Mouse (Mus musculus): ENCODE results near the gene Thop1. TPM values are rescaled to one million over a fixed set of nuclear protein-coding genes. Genes with fewer than 3 reads are reported as not detected.
A peak's percentile ranks its signal among the peaks of the same experiment; 100 is the strongest.

Thop1 gene
- polyA plus RNA-seq, 1 experiment from 2014 or later = 53.8 TPM

DNA sequence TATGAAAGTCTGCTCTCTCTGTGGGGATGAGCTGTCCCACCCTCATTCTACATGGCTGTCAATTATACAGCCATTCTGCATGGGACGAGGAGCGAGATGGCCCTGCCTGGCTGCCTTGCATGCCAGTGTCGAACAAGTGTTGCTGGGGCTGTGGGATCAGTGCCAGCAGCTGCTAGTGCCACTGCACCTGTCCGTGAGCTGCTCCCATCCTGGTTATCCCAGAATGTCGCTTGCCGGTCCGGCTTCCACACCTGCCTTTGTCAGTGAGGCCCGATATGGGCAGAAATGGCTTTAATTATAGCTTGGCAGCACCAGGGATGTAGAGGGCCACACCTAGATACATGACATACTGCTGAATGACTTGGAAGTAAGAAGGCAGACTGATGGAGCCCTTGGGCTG is 2.5 kb downstream of the Thop1 start:
- Histone ChIP-seq H3K36me3 (ENCODE audit: control insufficient read depth, insufficient read depth, low read length) (peaks cover 11% of the 10 kb centered on the region; the same call in 1 of the 2 replicates), H3K9ac (ENCODE audit: low read depth, low read length) (no peak overlapping the region), H3K9me3 (ENCODE audit: control insufficient read depth, low read length) (no peaks in the 10 kb centered on the region), H3K4me1 (ENCODE audit: control insufficient read depth, insufficient read depth, low read length) (peaks cover 12% of the 10 kb centered on the region), H3K4me3 (ENCODE audit: low read length) (no peak overlapping the region), H3K4me2 (ENCODE audit: low read depth, low read length) (no peak overlapping the region), H3K27me3 (replicated peaks; ENCODE audit: control insufficient read depth, insufficient read depth, low read length) (no peaks in the 10 kb centered on the region), H3K27ac (ENCODE audit: low read length) (no peak overlapping the region)
- ATAC-seq = no peak
- 93% methylated on average over 8 of the region's 8 CpGs for WGBS

DNA sequence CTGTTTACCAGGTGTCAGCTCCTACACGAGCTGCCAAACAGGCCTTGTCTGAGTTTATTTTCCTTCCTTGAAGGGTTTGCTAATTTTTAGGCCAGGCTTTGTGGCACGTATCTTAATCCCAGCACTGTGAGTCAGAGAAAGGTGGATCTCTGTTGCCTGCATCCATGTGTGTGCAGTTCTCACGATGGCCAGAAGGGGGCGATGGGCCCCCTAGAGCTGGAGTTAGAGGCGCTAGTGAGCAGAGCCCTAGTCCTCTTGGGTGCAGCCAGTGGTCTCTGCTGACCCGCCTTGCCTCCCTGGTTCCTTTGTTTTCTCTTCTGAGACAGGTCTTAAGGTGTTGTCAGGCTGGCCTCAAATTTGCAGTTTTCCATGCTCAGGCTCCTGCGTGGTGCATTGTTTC is 3.6 kb downstream of the Thop1 start:
- Histone ChIP-seq H3K27me3 (replicated peaks; ENCODE audit: control insufficient read depth, insufficient read depth, low read length) (no peaks in the 10 kb centered on the region), H3K36me3 (ENCODE audit: control insufficient read depth, insufficient read depth, low read length) (peaks cover 11% of the 10 kb centered on the region; the same call in 1 of the 2 replicates), H3K4me1 (ENCODE audit: control insufficient read depth, insufficient read depth, low read length) (peaks cover 9% of the 10 kb centered on the region), H3K9me3 (ENCODE audit: control insufficient read depth, low read length) (no peaks in the 10 kb centered on the region), H3K4me2 (ENCODE audit: low read depth, low read length) (no peak overlapping the region), H3K9ac (ENCODE audit: low read depth, low read length) (no peak overlapping the region), H3K4me3 (ENCODE audit: low read length) (no peak overlapping the region), H3K27ac (ENCODE audit: low read length) (no peak overlapping the region)
- 70% methylated on average over 7 of the region's 7 CpGs for WGBS
- no peak for ATAC-seq

DNA sequence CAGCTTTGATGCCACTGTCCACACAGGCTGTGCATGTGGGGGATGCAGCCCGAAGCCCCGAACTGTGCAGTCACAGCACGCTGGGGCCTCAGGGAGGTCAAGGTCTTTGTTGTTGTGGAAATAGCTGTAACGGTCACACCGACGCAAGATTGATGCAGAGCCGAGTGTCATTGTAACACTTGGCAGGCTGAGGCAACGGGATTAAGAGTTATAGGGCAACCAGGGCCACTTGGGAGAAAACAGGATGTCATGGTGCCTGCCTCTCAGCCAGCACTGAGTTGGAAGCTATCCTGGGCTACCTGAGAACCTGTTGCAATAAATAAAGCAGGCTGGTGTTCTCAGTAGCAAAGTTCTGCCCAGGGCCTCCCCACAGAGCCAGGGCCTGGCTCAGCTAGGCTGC is 5.9 kb downstream of the Thop1 start:
- no peaks in the 10 kb centered on the region for H3K9me3 ChIP-seq (ENCODE audit: control insufficient read depth, low read length)
- ATAC-seq = no peak
- 74% methylated on average over 8 of the region's 8 CpGs for WGBS
- no peak overlapping the region for H3K9ac ChIP-seq (ENCODE audit: low read depth, low read length)
- H3K4me3 ChIP-seq (ENCODE audit: low read length) = no peak overlapping the region
- H3K36me3 ChIP-seq (ENCODE audit: control insufficient read depth, insufficient read depth, low read length) = peaks cover 31% of the 10 kb centered on the region
- H3K27ac ChIP-seq (ENCODE audit: low read length) = no peak overlapping the region
- H3K27me3 ChIP-seq (replicated peaks; ENCODE audit: control insufficient read depth, insufficient read depth, low read length) = no peaks in the 10 kb centered on the region
- peaks cover 5% of the 10 kb centered on the region for H3K4me1 ChIP-seq (ENCODE audit: control insufficient read depth, insufficient read depth, low read length)
- no peak overlapping the region for H3K4me2 ChIP-seq (ENCODE audit: low read depth, low read length)

DNA sequence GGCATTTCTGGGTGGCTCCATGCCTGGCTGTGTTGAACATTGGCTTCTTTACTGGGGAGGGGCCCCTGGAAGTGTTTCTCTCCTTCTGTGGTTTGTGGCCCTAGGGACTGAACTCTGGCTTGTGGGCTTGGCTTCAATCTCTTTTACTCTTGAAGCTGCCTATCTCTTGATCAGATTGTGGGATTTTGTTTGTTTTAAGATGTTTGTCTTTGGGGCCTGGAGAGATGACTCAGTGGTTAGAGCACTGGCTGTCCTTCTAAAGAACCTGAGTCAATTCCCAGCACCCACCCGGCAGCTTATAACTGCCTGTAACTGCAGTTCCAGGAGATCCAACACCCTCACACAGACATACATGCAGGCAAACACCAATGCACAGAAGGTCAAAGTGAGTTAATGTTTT is 6.5 kb downstream of the Thop1 start:
- Histone ChIP-seq H3K27me3 (replicated peaks; ENCODE audit: control insufficient read depth, insufficient read depth, low read length) (no peaks in the 10 kb centered on the region), H3K9ac (ENCODE audit: low read depth, low read length) (no peak overlapping the region), H3K27ac (ENCODE audit: low read length) (no peak overlapping the region), H3K4me2 (ENCODE audit: low read depth, low read length) (no peak overlapping the region), H3K9me3 (ENCODE audit: control insufficient read depth, low read length) (no peaks in the 10 kb centered on the region), H3K4me1 (ENCODE audit: control insufficient read depth, insufficient read depth, low read length) (no peaks in the 10 kb centered on the region), H3K36me3 (ENCODE audit: control insufficient read depth, insufficient read depth, low read length) (peaks cover 37% of the 10 kb centered on the region), H3K4me3 (ENCODE audit: low read length) (no peak overlapping the region)
- WGBS = 66% methylated on average over 1 of the region's 1 CpGs
- no peak for ATAC-seq

DNA sequence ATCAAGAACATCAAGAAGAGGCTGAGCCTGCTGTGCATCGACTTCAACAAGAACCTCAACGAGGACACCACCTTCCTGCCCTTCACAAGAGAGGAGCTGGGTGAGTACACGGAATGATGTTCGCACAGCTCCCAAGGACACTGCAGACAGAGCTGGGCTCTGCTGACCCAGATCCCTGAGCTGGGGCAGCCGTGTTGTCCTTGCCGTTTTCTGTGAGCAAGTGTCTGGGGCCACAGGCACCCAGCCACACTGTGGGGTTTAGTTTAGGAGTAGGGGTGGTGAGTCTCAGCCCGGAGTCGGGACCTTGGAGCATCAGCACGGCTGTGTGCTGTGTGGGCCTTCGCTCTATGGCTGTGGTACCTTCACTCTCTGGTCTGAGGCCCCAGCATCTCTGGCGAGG is 8.1 kb downstream of the Thop1 start:
- Histone ChIP-seq H3K9me3 (ENCODE audit: control insufficient read depth, low read length) (no peaks in the 10 kb centered on the region), H3K4me1 (ENCODE audit: control insufficient read depth, insufficient read depth, low read length) (no peaks in the 10 kb centered on the region), H3K27ac (ENCODE audit: low read length) (no peak overlapping the region), H3K36me3 (ENCODE audit: control insufficient read depth, insufficient read depth, low read length) (peaks cover 37% of the 10 kb centered on the region), H3K9ac (ENCODE audit: low read depth, low read length) (no peak overlapping the region), H3K27me3 (replicated peaks; ENCODE audit: control insufficient read depth, insufficient read depth, low read length) (no peaks in the 10 kb centered on the region), H3K4me2 (ENCODE audit: low read depth, low read length) (no peak overlapping the region), H3K4me3 (ENCODE audit: low read length) (no peak overlapping the region)
- WGBS = 91% methylated on average over 11 of the region's 11 CpGs
- ATAC-seq = no peak

DNA sequence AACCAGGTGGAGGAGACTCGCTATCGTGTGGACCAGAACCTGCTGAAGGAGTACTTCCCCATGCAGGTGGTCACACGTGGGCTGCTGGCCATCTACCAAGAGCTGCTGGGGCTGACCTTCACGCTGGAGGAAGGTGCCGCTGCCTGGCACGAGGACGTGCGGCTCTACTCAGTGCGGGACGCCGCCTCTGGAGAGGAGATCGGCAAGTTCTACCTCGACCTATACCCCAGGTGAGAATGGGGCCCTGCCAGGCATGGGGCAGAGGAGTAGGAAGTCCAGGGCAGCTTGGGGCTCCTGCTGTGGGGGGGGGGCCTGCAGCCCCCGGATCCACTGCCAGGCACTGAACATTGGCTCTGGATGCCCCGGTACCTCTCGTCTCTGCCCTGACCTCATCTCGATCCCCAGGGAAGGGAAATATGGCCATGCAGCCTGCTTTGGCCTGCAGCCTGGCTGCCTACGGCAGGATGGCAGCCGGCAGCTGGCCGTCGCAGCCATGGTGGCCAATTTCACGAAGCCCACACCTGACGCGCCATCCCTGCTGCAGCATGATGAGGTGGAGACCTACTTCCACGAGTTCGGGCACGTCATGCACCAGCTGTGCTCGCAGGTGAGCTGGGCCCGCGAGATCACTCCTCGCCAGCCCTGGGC is 10.3 kb downstream of the Thop1 start:
- Histone ChIP-seq H3K36me3 (ENCODE audit: control insufficient read depth, insufficient read depth, low read length) (peaks cover 30% of the 10 kb centered on the region), H3K27ac (ENCODE audit: low read length) (no peak overlapping the region), H3K9me3 (ENCODE audit: control insufficient read depth, low read length) (no peaks in the 10 kb centered on the region), H3K27me3 (replicated peaks; ENCODE audit: control insufficient read depth, insufficient read depth, low read length) (no peaks in the 10 kb centered on the region), H3K4me2 (ENCODE audit: low read depth, low read length) (no peak overlapping the region), H3K4me1 (ENCODE audit: control insufficient read depth, insufficient read depth, low read length) (no peaks in the 10 kb centered on the region), H3K4me3 (ENCODE audit: low read length) (no peak overlapping the region), H3K9ac (ENCODE audit: low read depth, low read length) (no peak overlapping the region)
- no peak for ATAC-seq
- whole genome bisulfite sequencing = 92% methylated on average over 31 of the region's 31 CpGs

DNA sequence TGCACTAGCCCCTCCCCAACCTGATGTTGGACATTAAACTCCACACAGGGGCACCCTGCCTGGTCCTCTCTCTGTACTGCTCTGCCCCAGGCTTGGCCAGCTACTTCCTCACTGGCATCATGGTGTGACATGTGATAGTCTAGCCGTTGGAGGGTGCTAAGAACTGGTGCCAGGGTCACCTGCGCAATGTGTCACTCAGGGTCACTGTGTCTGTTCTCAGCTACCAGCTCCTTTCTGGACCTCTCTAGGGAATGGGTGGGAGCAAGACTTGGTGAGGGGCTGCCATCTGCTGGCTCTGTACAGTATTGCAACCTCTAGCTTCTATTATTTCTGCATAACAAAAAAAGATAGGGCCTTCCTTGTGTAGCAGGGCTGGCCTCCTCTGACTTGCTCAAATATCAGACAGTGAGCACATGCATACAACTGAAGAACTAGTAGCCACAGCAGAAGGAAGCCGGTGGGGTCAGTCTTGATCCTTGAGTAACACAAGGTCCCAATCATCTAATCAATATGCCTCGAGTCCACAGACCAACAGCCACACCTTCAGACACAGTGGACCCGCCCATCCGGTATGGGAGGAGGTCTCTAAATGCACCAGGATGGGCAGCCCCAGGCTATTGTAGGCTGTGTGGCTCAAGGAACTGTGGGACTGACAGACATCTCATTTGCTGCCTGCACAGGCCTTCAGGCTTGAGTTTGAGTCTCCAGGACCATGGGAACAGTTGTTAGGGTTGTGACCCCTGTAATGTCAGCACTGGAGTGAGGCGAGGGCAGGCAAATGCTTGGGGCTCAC is 12.5 kb downstream of the Thop1 start:
- no peak overlapping the region for H3K4me2 ChIP-seq (ENCODE audit: low read depth, low read length)
- ATAC-seq = peak; percentile 64
- H3K9ac ChIP-seq (ENCODE audit: low read depth, low read length) = no peak overlapping the region
- H3K27ac ChIP-seq (ENCODE audit: low read length) = no peak overlapping the region
- no peaks in the 10 kb centered on the region for H3K27me3 ChIP-seq (replicated peaks; ENCODE audit: control insufficient read depth, insufficient read depth, low read length)
- H3K4me1 ChIP-seq (ENCODE audit: control insufficient read depth, insufficient read depth, low read length) = no peaks in the 10 kb centered on the region
- no peaks in the 10 kb centered on the region; the same call in 1 of the 2 replicates for H3K9me3 ChIP-seq (ENCODE audit: control insufficient read depth, low read length)
- no peak overlapping the region for H3K4me3 ChIP-seq (ENCODE audit: low read length)
- 77% methylated on average over 7 of the region's 7 CpGs for WGBS
- peaks cover 27% of the 10 kb centered on the region for H3K36me3 ChIP-seq (ENCODE audit: control insufficient read depth, insufficient read depth, low read length)

DNA sequence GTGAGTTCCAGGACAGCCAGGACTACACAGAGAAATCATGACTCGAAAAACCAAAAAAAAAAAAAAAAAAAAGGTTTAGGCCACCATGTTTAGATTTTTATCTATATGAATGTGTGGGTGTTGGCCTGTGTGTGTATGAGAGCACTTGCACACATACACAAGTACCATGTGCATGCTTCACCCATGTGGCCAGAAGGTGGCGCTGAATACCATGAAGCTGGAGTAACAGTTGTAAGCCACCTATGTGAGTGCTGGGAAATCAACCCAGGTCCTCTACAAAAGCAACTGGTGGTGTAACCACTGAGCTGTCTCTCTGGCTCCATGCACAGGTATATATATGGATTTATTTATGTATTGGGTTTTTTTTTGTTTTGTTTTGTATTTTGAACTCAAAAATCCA is 17.2 kb downstream of the Thop1 start:
- no peak for ATAC-seq
- Histone ChIP-seq H3K9me3 (ENCODE audit: control insufficient read depth, low read length) (peaks cover 2% of the 10 kb centered on the region; the same call in 1 of the 2 replicates), H3K4me2 (ENCODE audit: low read depth, low read length) (no peak overlapping the region), H3K36me3 (ENCODE audit: control insufficient read depth, insufficient read depth, low read length) (peaks cover 2% of the 10 kb centered on the region; the same call in 1 of the 2 replicates), H3K9ac (ENCODE audit: low read depth, low read length) (no peak overlapping the region), H3K4me3 (ENCODE audit: low read length) (no peak overlapping the region), H3K27ac (ENCODE audit: low read length) (no peak overlapping the region), H3K4me1 (ENCODE audit: control insufficient read depth, insufficient read depth, low read length) (0 out of 2 replicates have a peak, but pooled peaks cover 7% of the 10 kb centered on the region), H3K27me3 (replicated peaks; ENCODE audit: control insufficient read depth, insufficient read depth, low read length) (no peaks in the 10 kb centered on the region)
- 44% methylated on average over 2 of the region's 2 CpGs for WGBS

DNA sequence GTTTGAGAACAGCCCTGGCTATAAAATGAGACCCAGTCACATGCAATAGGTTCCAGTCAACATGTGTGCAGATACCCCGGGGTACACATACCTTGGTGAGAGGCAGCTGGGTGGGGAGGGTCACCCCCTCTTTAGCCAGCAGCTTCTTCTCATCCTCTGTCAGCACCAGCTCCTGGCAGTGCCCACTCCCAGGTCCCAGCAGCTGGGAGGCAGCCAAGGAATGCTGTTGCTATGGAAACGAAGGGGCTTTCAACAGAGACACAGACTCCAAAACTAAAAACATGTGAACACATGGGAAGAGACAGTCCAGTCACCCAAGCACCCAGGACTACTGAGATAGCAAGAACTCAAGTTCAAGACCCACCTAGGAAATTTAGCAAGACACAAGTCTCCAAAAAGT is 19.4 kb downstream of the Thop1 start:
- no peak overlapping the region for H3K27ac ChIP-seq (ENCODE audit: low read length)
- H3K4me3 ChIP-seq (ENCODE audit: low read length) = no peak overlapping the region
- ATAC-seq = no peak
- no peak overlapping the region for H3K4me2 ChIP-seq (ENCODE audit: low read depth, low read length)
- no peaks in the 10 kb centered on the region for H3K27me3 ChIP-seq (replicated peaks; ENCODE audit: control insufficient read depth, insufficient read depth, low read length)
- H3K4me1 ChIP-seq (ENCODE audit: control insufficient read depth, insufficient read depth, low read length) = peaks cover 13% of the 10 kb centered on the region
- peaks cover 2% of the 10 kb centered on the region; the same call in 1 of the 2 replicates for H3K36me3 ChIP-seq (ENCODE audit: control insufficient read depth, insufficient read depth, low read length)
- peak overlapping the region; percentile 14; the same call in 1 of the 2 replicates for H3K9ac ChIP-seq (ENCODE audit: low read depth, low read length)
- H3K9me3 ChIP-seq (ENCODE audit: control insufficient read depth, low read length) = peaks cover 2% of the 10 kb centered on the region; the same call in 1 of the 2 replicates
- 50% methylated on average over 2 of the region's 2 CpGs for WGBS
